Mouse (Mus musculus) cerebellum, adult 2 months (tissue): Measurements from ENCODE around the gene Adamtsl3.

Experiments
- CTCF ChIP-seq: fragments of 200-500 bp; IDR thresholded peaks from 2 replicates; pipeline ENCODE4 v1.5.1; 2011; ENCODE audit warnings: low read depth, mild to moderate bottlenecking, control low read depth, low read length, moderate library complexity, borderline replicate concordance; ENCODE audit not compliant: insufficient read depth
- POLR2A ChIP-seq: fragments of 200-500 bp; IDR thresholded peaks from 2 replicates; pipeline ENCODE4 v1.6.1; 2011; ENCODE audit warnings: low read length, control low read depth, borderline replicate concordance; ENCODE audit not compliant: insufficient read depth

GRCm38 (mm10) chr7:82478461-82478860, 143.0 kb downstream of the Adamtsl3 start:
- no peak for TF ChIP-seq CTCF
- no peak for TF ChIP-seq POLR2A
